Mouse (Mus musculus) embryonic fibroblast, embryonic 13.5 days (primary cell): ENCODE measurements around the gene Pbp2.

Experiments
- CTCF ChIP-seq: IDR thresholded peaks from 2 replicates; pipeline ENCODE4 v1.5.1; 2011; ENCODE audit warnings: mild to moderate bottlenecking, control low read depth, low read length, moderate library complexity, borderline replicate concordance; ENCODE audit not compliant: insufficient read depth
- POLR2A ChIP-seq: IDR thresholded peaks from 2 replicates; pipeline ENCODE4 v1.6.1; 2011; ENCODE audit warnings: low read depth, mild to moderate bottlenecking, control low read depth, low read length, moderate library complexity

GRCm38 (mm10) chr6:135322749-135323148, 12.5 kb upstream of the Pbp2 start:
- TF ChIP-seq CTCF: no peak
- TF ChIP-seq POLR2A: no peak
